Mouse (Mus musculus): ENCODE data around the gene Myl9. TPM values are rescaled to one million over a fixed set of nuclear protein-coding genes. Genes with fewer than 3 reads are reported as not detected.
"Not testable (repeated sequence)": the region's sequence is repeated elsewhere in the genome, so short reads cannot be mapped to it uniquely, and the experiment has no call there.

Gene Myl9
- total and polyA plus RNA-seq, 3 experiments = 1.2 to 1.3 TPM; not detected in 1

DNA sequence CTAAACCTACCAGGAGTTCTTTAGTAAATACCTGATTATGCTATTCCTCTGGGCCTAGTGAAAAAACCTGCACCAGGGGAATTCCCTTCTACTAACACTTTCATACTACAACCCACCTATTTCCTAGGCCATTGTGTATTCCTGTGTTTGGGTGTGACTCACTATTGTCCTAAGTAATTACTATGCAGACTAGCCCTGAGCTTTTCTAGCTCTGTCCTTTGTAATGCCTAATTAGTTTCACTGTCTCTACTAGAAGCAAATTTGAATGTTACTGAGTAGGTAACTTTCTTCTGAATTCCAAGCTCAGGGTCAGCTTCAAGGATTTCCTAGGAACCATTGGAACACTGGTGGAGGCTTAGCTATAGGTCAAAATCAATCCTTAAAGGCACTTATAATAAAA lies 11.1 kb downstream of the Myl9 start:
- not testable (repeated sequence) for H3K4me3 ChIP-seq (ENCODE audit: control insufficient read depth in 1 of 2, insufficient read depth in 1 of 2, low read depth in 2 of 2, low read length in 2 of 2); H3K9me3 ChIP-seq (replicated peaks; ENCODE audit: insufficient read depth, low read length); H3K9ac ChIP-seq (ENCODE audit: control insufficient read depth, low read depth, low read length, poor library complexity, severe bottlenecking); H3K79me2 ChIP-seq (ENCODE audit: control insufficient read depth, insufficient read depth, low read length, poor library complexity); DNase-seq (ENCODE audit: low read depth, low spot score); H3K27ac ChIP-seq (ENCODE audit: control insufficient read depth, low read depth, low read length); H3K27me3 ChIP-seq (ENCODE audit: control insufficient read depth in 1 of 2, insufficient read depth in 2 of 2, low read length in 2 of 2)
- Histone ChIP-seq H3K4me1 (ENCODE audit: control insufficient read depth in 1 of 2, insufficient read depth in 2 of 2, low read length in 2 of 2) (peaks cover 17 to 28% of the 10 kb centered on the region in 2 experiments), H3K36me3 (ENCODE audit: control insufficient read depth in 1 of 2, insufficient read depth in 2 of 2, low read length in 2 of 2) (peaks cover 0 to 24% of the 10 kb centered on the region in 2 experiments; a peak in 2 of 4 replicates)

- Histone ChIP-seq H3K4me3 (ENCODE audit: control insufficient read depth in 1 of 2, insufficient read depth in 1 of 2, low read depth in 2 of 2, low read length in 2 of 2) (no peak overlapping the region), H3K79me2 (ENCODE audit: control insufficient read depth, insufficient read depth, low read length, poor library complexity) (no peaks in the 10 kb centered on the region), H3K4me1 (ENCODE audit: control insufficient read depth in 1 of 2, insufficient read depth in 2 of 2, low read length in 2 of 2) (peaks cover 17 to 19% of the 10 kb centered on the region in 2 experiments), H3K27ac (ENCODE audit: control insufficient read depth, low read depth, low read length) (no peak overlapping the region), H3K36me3 (ENCODE audit: control insufficient read depth in 1 of 2, insufficient read depth in 2 of 2, low read length in 2 of 2) (peaks cover 0 to 16% of the 10 kb centered on the region in 2 experiments; a peak in 2 of 4 replicates), H3K27me3 (ENCODE audit: control insufficient read depth in 1 of 2, insufficient read depth in 2 of 2, low read length in 2 of 2) (no peaks in the 10 kb centered on the region), H3K9ac (ENCODE audit: control insufficient read depth, low read depth, low read length, poor library complexity, severe bottlenecking) (no peak overlapping the region), H3K9me3 (replicated peaks; ENCODE audit: insufficient read depth, low read length) (no peaks in the 10 kb centered on the region)
- no peak for TF ChIP-seq ZKSCAN1 (IDR thresholded peaks at IDR 0.05; ENCODE audit: low read depth, low read length)
- TF ChIP-seq POLR2AphosphoS2 (IDR thresholded peaks at IDR 0.05; ENCODE audit: low read length) = no peak
- no peak for TF ChIP-seq ZC3H11A (IDR thresholded peaks at IDR 0.05; ENCODE audit: low read depth, low read length)
- no peak for TF ChIP-seq NRF1 (IDR thresholded peaks at IDR 0.05; ENCODE audit: insufficient read depth, low read depth, low read length, poor library complexity, severe bottlenecking)
- TF ChIP-seq UBTF (IDR thresholded peaks at IDR 0.05; ENCODE audit: borderline replicate concordance, insufficient read depth, low read depth, low read length) = no peak
- no peak for TF ChIP-seq NELFE (IDR thresholded peaks at IDR 0.05; ENCODE audit: low read depth, low read length)
- no peak for DNase-seq (ENCODE audit: low read depth, low spot score)
Observed at GRCm38 (mm10) chr2:156787090-156787775, 12.0 kb downstream of the Myl9 start.

- no peak for DNase-seq (ENCODE audit: low read depth, low spot score)
- no peak for TF ChIP-seq NRF1 (IDR thresholded peaks at IDR 0.05; ENCODE audit: insufficient read depth, low read depth, low read length, poor library complexity, severe bottlenecking)
- no peak for TF ChIP-seq ELF1 (IDR thresholded peaks at IDR 0.05; ENCODE audit: low read depth, low read length)
- TF ChIP-seq CTCF (IDR thresholded peaks at IDR 0.05 in 2 of 3, conservative IDR thresholded peaks at IDR 0.05 in 1 of 3; ENCODE audit: control insufficient read depth in 1 of 3, insufficient read depth in 1 of 3, low read depth in 2 of 3, low read length in 3 of 3, poor library complexity in 1 of 3, severe bottlenecking in 1 of 3) = peak; percentile 13 to 35 (median 33); a peak in 5 of 6 replicates
- no peak for TF ChIP-seq TBP (IDR thresholded peaks at IDR 0.05; ENCODE audit: low read depth, low read length)
- TF ChIP-seq E2F4 (IDR thresholded peaks at IDR 0.05; ENCODE audit: borderline replicate concordance, low read depth, low read length) = no peak
- no peak for TF ChIP-seq UBTF (IDR thresholded peaks at IDR 0.05; ENCODE audit: borderline replicate concordance, insufficient read depth, low read depth, low read length)
- no peak for TF ChIP-seq HCFC1 (IDR thresholded peaks at IDR 0.05; ENCODE audit: low read depth, low read length)
- TF ChIP-seq RAD21 (IDR thresholded peaks at IDR 0.05; ENCODE audit: low read depth, low read length) = peak; percentile 27
- no peak for TF ChIP-seq CHD2 (IDR thresholded peaks at IDR 0.05; ENCODE audit: low read length)
- no peak for TF ChIP-seq POLR2AphosphoS2 (IDR thresholded peaks at IDR 0.05; ENCODE audit: low read length)
- TF ChIP-seq MEF2A (IDR thresholded peaks at IDR 0.05; ENCODE audit: extremely low read depth, insufficient replicate concordance, low read depth, low read length, poor library complexity, severe bottlenecking) = no peak
- peak; percentile 23 for TF ChIP-seq SMC3 (IDR thresholded peaks at IDR 0.05; ENCODE audit: low read depth, low read length)
- no peak for TF ChIP-seq BHLHE40 (IDR thresholded peaks at IDR 0.05; ENCODE audit: borderline replicate concordance, low read depth, low read length)
- TF ChIP-seq MAX (IDR thresholded peaks at IDR 0.05; ENCODE audit: low read length) = no peak
- TF ChIP-seq KAT2A (conservative IDR thresholded peaks at IDR 0.05; ENCODE audit: low read depth, low read length) = no peak
- TF ChIP-seq TAL1 (IDR thresholded peaks at IDR 0.05; ENCODE audit: low read length) = no peak
- TF ChIP-seq MXI1 (IDR thresholded peaks at IDR 0.05; ENCODE audit: low read depth, low read length) = no peak
- TF ChIP-seq TCF12 (IDR thresholded peaks at IDR 0.05; ENCODE audit: low read depth, low read length) = no peak
- TF ChIP-seq MYC (IDR thresholded peaks at IDR 0.05; ENCODE audit: low read depth, low read length) = no peak
- TF ChIP-seq GABPA (IDR thresholded peaks at IDR 0.05; ENCODE audit: low read depth, low read length) = no peak
- TF ChIP-seq USF2 (IDR thresholded peaks at IDR 0.05; ENCODE audit: borderline replicate concordance in 1 of 2, insufficient read depth in 1 of 2, low read depth in 1 of 2, low read length in 2 of 2) = no peak
- no peak for TF ChIP-seq ZKSCAN1 (IDR thresholded peaks at IDR 0.05; ENCODE audit: low read depth, low read length)
Observed at GRCm38 (mm10) chr2:156787776-156788105, 12.5 kb downstream of the Myl9 start.

More at GRCm38 (mm10) chr2:156787776-156788105, 12.5 kb downstream of the Myl9 start:
- H3K9ac ChIP-seq (ENCODE audit: control insufficient read depth, low read depth, low read length, poor library complexity, severe bottlenecking) = no peak overlapping the region
- no peak overlapping the region for H3K4me3 ChIP-seq (ENCODE audit: control insufficient read depth in 1 of 2, insufficient read depth in 1 of 2, low read depth in 2 of 2, low read length in 2 of 2)
- H3K9me3 ChIP-seq (replicated peaks; ENCODE audit: insufficient read depth, low read length) = no peaks in the 10 kb centered on the region
- peaks cover 13 to 14% of the 10 kb centered on the region in 2 experiments for H3K4me1 ChIP-seq (ENCODE audit: control insufficient read depth in 1 of 2, insufficient read depth in 2 of 2, low read length in 2 of 2)
- no peak overlapping the region for H3K27ac ChIP-seq (ENCODE audit: control insufficient read depth, low read depth, low read length)
- H3K27me3 ChIP-seq (ENCODE audit: control insufficient read depth in 1 of 2, insufficient read depth in 2 of 2, low read length in 2 of 2) = no peaks in the 10 kb centered on the region
- H3K79me2 ChIP-seq (ENCODE audit: control insufficient read depth, insufficient read depth, low read length, poor library complexity) = no peaks in the 10 kb centered on the region
- peaks cover 0 to 13% of the 10 kb centered on the region in 2 experiments; a peak in 2 of 4 replicates for H3K36me3 ChIP-seq (ENCODE audit: control insufficient read depth in 1 of 2, insufficient read depth in 2 of 2, low read length in 2 of 2)
